Mouse (Mus musculus): ENCODE results near the gene Olfr237-ps1. TPM values are rescaled to one million over a fixed set of nuclear protein-coding genes. Genes with fewer than 3 reads are reported as not detected.

Olfr237-ps1 gene
- polyA plus RNA-seq, 1 experiment from 2014 or later, result not detected

Other genes starting within 250 kb of the Olfr237-ps1 start
- gene Olfr447, start 237.7 kb upstream of the Olfr237-ps1 start, polyA plus RNA-seq (2015; fragmentation: Nextera tagmentation; extraction: Ambion mirVana), result not detected in 2 replicates
- not detected in 2 replicates for gene Olfr446, start 225.2 kb upstream of the Olfr237-ps1 start, polyA plus RNA-seq (2015; fragmentation: Nextera tagmentation; extraction: Ambion mirVana)
- not detected in 2 replicates for gene Olfr444, start 197.5 kb upstream of the Olfr237-ps1 start, polyA plus RNA-seq (2015; fragmentation: Nextera tagmentation; extraction: Ambion mirVana)
- not detected in 2 replicates for gene Olfr441, start 40.2 kb upstream of the Olfr237-ps1 start, polyA plus RNA-seq (2015; fragmentation: Nextera tagmentation; extraction: Ambion mirVana)
- gene Olfr437, start 16.7 kb downstream of the Olfr237-ps1 start, polyA plus RNA-seq (2015; fragmentation: Nextera tagmentation; extraction: Ambion mirVana), result not detected in 2 replicates
- not detected in 2 replicates for gene Olfr13, start 25.6 kb downstream of the Olfr237-ps1 start, polyA plus RNA-seq (2015; fragmentation: Nextera tagmentation; extraction: Ambion mirVana)
- not detected in 2 replicates for gene Olfr435, start 50.6 kb downstream of the Olfr237-ps1 start, polyA plus RNA-seq (2015; fragmentation: Nextera tagmentation; extraction: Ambion mirVana)
- gene Olfr434, start 66.5 kb downstream of the Olfr237-ps1 start, polyA plus RNA-seq (2015; fragmentation: Nextera tagmentation; extraction: Ambion mirVana), result not detected in 2 replicates
- gene Olfr47, start 85.0 kb downstream of the Olfr237-ps1 start, polyA plus RNA-seq (2015; fragmentation: Nextera tagmentation; extraction: Ambion mirVana), result not detected in 2 replicates
- gene Arhgef5, start 119.0 kb downstream of the Olfr237-ps1 start, polyA plus RNA-seq (2015; fragmentation: Nextera tagmentation; extraction: Ambion mirVana), result 2.3 and 2.4 TPM in 2 replicates
- gene Nobox, start 163.0 kb downstream of the Olfr237-ps1 start, polyA plus RNA-seq (2015; fragmentation: Nextera tagmentation; extraction: Ambion mirVana), result 0.19 TPM in 1 of 2 replicates, not detected in the other